Mouse (Mus musculus) monocyte, adult 5-6 weeks (primary cell): Measurements from ENCODE around the gene Arhgap15. TPM values are rescaled to one million over a fixed set of nuclear protein-coding genes. Genes with fewer than 3 reads are reported as not detected.

Experiments
- ATAC-seq: fragments of 153-309, 156-312 bp; replicated peaks from 2 replicates; pipeline ENCODE4 v1.8.0; 2017; ENCODE audit warnings: mild to moderate bottlenecking; ENCODE audit not compliant: low TSS enrichment, insufficient number of reproducible peaks, severe bottlenecking, poor library complexity, low FRiP score
- total RNA-seq: library from RNA; stranded (forward); fragments of 200-1000, 200-491, 200-594 nt; gene quantifications from 3 replicates; pipeline ENCODE4 v1.2.3, GENCODE M21; 2017

Arhgap15 gene
- total RNA-seq, 1 experiment from 2014 or later, result 204 TPM

DNA sequence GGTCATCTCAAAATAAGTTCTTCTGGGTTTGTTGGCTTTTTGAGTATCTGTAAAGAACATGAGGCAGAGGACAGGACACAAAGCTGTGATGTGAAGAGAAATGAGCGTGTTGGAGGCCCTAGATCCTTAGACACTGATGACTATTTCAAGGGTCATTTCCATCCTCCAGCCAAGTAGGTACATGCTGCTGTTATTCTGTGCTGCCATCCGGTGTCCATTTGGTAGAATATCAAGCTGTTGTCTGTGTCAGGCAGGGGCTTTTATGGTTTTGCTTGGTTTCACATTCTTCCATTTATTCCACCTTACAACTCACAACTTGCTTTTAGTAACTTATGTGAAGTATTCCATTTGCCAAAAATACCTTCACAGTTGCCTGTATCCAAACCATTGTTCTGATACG is 102.6 kb downstream of the Arhgap15 start:
- 0 out of 2 replicates have a peak, but pooled peaks have one; percentile 47 for ATAC-seq

DNA sequence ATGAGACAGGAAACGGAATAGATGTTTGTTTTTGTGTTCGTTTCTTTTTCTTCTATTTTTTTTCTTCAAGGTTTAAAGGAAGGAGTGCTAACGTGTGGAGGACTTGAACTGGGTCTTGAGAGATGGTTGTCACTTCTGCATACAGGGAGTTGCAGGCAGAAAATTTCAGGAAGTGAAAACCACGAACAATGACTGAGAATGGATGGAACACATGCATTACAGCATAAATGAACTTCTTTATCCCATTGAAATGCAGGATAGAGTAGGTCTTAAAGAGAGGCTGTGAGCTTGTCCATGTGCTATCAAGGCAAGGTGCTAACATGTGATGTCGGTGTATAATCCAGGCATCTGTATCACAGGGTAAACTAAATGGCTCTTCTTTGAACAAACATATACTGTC is 114.1 kb downstream of the Arhgap15 start:
- ATAC-seq, result peak; percentile 71

DNA sequence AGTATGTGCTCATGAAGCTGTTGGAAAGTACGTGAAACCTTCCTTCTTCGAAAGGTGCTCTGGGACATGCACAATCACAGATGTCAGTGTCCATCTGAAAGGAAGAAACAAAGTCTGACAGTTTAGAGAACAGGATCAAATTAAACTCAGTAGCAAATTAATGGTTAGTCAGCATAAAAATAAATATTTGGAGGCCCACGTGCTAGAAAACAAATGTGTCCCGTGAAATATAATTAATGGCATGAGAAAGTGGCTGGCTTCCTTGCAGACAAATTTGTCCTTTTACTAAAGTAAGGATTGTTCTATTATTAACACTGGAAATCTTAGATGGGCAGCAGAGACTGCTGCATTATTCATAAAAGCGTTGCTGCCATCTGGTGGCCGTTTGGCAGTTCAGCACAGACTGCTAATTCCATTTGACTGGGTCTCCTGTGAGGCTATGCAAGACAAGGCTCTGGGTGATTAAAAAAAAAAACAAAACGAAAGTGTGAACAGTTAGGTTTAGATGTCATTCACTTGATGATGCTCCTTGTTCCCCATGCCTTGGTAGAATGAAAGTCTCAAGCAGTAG is 153.9 kb downstream of the Arhgap15 start:
- peak; percentile 70 for ATAC-seq

DNA sequence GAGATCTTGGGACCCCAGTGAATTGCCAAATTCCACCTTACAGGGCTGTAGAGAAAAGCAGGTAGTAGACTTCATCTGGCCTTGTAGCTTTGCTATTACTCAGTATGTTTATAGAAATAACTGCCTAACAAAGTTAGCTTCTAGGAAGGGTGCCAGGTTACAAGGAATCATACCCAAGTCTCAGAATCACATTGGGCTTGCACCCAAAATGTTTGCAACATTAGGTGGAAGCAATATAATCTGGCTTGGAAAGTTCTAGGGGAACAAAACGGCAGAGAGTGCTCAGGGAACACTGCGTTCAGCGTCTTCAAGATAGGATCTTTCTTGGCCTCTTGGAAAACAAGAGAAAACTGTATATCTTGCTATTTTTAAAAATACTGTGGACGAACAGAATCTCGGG is 158.9 kb downstream of the Arhgap15 start:
- ATAC-seq, result no peak

DNA sequence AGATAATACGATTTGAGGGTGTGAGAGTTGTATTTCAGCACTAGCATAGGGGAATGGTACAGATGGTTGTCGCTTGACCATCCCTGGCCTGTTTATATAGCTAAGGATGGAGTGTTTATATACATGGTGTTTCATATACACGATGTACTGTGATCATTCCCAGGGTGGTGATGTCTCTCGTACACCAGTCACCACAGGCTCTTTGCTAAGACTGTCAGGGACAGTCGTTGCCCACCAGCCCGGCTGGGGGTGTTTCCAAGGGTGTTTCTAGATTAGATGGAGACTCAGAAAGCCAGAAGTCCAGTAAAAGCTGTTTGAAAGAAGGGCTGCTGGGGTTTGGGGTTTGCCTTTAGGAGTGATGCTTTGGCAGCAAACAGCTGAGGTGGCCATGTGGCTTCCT is 165.5 kb downstream of the Arhgap15 start:
- ATAC-seq, result no peak

DNA sequence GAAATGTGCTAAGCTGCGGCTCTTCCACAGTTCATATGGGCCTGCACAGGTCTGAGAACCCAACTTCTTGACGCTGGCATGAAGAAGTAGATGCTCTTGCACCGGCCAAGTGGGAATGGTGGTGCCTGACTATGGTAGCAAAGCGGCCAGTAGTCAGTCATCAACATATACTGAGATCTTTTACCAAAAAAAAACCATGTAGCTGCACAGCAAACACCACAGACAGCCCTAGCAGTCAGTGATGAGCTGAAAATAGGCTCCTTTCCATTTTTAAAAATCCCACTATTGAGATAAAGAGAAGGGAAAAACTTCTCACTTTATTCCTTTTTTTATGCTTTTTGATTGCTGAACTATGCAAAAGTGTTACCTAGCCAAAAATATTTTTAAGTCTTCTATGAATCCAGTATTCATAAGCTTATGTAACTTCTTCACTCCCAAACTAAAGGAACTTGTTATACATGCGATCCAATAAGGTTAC is 175.3 kb downstream of the Arhgap15 start:
- no peak for ATAC-seq

DNA sequence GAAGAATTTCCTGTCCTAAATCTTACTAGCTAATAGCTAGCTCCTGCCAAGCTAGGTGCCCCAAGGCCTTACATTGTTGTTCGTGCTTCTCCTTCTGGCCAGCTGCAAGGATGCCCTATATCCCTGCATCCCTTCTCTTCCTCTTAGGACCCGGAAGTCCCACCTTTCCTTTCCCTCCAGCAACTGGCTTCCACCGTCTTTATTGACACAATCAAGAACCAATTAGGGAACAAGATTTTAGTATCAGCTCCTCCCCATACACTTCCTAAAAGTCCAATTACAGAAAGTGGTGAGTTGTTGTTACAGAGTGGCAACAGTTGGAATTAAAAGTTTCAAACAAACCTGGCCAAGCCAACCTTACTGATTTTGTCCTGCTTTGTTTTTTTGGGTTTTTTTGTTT is 183.1 kb downstream of the Arhgap15 start:
- no peak for ATAC-seq

DNA sequence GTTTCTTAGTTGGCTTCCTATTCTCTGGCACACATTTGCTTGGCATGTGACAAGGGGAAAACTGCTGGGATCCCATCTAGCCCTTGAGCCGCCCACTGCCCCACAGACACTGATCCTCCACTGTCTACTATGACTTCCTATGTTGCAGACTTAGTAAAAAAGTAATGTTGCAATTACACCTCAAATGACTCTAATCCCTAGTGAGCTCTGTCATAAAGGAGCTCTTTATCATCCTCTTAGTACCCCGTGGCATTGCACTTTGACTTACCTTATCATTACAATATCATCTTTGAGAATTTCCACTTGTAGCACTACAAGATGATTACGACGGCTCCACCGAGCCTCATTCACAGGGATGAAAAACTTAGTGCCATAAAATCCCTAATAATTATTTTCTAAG is 190.6 kb downstream of the Arhgap15 start:
- ATAC-seq, result no peak

DNA sequence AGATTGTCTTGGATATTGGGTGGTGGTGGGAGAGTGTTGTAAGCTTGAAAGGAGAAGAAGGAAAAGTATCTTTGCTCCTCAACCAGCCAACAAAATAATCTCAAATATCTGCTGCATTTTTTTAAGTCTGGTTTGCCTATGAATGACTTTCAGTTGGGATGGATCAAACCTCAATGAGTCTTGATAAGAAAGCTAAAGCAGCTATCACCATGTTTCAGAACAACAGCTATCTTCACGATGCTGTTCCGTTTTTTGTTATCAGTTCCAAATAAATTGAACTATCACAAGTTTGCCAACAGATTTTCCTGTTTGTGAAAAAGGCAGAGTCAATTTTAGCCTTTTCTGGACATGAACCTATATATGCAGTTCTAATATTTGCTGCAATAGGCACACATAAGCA is 197.1 kb downstream of the Arhgap15 start:
- no peak for ATAC-seq

DNA sequence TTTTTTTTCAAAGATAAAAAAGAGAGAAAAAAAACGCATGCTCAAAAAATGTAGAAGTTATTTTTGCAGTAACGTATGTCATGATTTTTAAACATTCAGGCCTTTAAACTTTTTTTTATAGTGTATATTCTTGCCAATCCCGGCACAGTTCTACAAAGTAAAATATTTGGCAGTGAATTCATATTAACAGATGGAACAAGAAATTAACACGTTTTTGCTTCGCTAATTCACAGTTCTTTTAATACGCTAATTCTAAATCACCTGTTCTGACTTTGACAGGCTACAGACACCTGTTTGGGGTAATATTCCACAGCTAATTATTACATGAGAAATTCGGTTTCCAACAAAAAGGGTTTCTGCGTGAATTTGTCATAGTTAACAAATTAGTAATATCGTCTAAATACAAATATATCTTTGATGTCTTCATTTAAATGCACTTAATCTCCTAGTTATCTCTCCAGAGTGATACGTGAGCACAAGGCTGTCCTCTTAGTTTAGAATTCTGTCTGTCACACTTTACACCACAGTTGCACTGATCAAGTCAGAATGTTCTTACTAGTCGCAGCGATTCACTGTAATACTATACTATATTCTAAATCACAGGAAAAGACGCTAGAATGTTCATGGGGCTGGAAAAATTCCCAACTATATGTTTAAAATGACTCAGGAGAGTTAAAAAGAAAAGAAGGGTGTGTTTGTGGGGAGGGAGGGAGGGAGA is 201.3 kb downstream of the Arhgap15 start:
- ATAC-seq, result no peak

DNA sequence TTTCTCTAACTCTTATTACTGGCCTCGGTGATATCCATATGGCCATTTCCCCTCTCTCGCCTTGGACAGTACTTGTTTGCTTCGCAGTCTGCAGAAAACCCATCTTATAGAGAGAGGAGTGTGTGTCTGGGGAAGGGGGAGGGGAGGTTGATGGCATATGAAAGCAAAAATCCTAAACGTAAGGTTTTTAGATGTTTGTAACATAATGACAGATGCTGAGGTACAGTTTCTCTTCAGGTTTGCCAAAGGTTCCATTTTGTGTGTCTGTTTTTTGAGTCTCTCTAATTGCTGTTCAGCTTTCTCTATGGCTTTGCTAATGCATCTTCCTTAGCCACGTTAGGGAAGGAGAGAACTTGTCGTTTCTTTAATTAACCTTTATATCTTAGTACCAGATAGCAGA is 202.1 kb downstream of the Arhgap15 start:
- ATAC-seq, result no peak

DNA sequence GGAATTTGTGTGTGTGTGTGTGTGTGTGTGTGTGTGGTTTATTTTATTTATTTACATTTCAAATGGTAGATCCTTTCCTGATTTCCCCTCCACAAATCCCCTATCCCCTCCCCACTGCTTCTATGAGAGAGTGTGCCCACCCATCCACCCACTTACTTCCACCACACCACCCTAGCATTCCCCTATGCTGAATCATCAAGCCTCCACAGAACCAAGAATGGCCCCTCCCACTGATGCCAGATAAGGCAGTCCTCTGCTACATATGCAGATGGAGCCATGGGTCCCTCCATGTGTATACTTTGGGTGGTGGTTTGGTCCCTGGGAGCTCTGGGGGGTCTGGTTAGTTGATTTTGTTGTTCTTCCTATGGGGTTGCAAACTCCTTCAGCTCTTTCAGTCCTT is 210.6 kb downstream of the Arhgap15 start:
- no peak for ATAC-seq

DNA sequence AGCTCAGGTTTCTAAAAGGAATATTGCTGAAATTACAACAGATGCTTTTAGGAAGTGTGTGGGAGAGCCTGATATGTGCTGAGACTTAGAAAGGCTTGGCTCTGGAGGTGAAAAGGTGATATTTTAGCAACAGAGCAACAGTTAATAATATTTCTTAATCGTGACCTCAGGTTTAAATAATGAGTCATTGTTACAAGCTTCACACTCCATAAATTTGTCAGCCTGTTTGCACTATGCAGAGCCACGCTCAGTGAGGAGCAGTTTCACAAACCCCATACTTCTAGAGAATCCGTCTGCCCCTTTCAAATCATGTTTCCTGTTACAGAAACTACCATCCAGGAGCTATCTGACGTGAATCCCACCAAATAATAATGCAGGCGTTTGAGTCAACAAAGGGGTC is 213.8 kb downstream of the Arhgap15 start:
- no peak for ATAC-seq

DNA sequence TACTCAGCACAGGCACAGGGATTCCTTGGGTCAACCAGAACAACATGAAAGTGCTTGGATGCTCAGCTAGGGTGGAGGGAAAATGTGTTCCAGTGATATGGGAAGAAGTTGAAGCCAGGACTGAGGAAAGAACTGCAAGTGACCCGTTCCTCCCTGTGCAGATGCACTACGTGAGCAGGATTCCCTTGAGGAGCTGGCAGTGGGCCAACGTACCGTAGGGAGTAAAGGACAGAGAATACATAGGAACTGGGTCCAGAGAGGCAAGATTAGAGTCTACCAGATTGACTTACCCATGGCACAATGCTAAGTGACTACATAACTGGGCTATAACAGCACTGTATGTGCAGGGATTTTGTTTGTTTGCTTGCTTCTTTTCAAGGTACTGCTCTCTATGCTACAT is 220.0 kb downstream of the Arhgap15 start:
- ATAC-seq, result no peak

DNA sequence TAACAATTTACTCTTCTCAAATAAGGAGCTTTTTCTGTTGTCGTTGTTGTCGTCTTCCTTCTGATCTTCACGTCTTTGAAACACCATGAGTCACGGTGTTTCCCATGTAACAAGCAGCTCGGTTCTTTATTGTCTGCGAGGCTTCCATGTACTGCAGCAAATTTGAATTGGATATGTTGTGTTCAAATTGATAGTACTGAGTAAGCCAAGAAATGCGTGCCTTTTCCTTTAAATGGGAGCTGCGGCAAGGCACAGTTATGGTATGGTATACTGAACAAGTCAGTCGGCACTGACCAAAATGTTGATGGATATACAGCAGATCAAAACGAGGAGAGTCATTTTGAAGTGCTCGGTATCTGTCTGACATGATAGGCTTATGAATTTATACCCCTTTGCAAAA is 229.1 kb downstream of the Arhgap15 start:
- ATAC-seq, result no peak

DNA sequence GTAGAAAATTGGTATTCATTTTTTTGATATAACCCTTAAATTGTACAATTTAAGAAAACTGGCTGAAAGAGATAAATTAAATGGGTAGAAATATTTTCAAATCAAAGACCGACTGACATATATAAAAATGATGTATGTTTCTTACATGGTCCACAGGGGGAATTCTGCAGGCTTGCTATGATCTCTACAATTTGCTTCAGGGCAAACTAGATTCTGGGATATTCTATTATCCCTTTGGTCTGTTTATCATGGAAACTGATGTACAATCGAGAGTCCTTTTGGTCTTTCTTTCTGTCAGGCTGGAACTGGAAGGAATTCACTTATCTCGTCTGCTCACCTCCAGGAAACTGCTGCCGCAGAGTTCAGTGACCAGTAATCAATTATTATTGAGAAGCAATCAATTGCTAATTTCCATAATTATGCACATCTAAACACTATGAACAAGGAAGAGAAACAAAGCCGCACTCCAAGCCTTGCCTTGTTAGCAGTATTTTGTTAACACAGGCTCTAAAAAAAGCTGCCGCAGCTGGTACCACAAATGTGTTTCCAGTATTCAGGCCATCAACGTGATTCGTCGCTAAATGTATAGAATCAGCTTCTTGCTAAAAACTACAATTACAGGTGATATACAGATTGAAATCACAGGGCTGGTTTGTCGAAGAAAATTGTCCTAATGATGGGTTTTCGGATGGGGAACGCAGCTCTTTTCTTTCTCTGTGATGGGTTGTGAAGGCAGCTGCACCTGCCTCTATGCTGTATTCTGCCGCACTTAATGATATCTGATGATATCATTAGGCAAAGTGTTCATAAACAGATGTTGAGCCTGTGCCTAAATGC is 229.8 kb downstream of the Arhgap15 start:
- no peak for ATAC-seq

DNA sequence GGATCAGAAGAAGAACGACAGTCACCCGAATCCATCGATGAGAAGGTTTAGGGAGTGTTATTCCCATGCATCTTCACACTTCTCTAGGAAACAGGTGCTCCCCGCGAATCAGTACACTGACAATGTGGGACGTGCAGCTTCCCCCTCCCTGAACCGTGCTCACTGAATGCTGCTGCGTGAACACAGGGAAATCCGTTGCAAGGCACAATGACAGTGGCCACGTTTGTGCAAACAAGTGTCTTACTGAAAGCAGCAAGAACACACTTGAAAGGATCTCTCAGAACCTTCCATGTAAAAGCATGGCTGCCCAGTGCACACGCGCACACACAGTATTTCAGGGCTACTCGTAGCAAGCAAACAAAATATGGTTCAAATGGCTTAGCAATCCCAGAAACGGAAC is 237.4 kb downstream of the Arhgap15 start:
- no peak for ATAC-seq

DNA sequence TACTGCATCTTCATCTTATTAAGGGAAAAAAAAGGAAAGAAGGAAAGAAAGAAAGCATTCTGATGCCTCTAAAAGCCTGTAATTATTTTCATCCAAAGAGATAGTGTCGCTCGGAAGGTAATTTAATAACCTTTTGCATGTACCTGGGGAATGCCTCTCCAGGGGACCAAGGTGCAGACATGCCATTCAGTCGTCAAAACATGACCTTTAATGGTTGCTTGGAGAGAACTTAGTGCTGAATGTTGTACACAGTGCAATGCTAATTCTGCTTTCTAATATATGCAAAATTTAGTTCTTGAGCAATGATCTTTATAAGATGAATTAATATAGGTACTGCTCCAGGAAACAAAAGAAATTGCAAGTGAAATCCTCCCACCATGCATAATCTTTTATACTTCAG is 239.3 kb downstream of the Arhgap15 start:
- no peak for ATAC-seq

DNA sequence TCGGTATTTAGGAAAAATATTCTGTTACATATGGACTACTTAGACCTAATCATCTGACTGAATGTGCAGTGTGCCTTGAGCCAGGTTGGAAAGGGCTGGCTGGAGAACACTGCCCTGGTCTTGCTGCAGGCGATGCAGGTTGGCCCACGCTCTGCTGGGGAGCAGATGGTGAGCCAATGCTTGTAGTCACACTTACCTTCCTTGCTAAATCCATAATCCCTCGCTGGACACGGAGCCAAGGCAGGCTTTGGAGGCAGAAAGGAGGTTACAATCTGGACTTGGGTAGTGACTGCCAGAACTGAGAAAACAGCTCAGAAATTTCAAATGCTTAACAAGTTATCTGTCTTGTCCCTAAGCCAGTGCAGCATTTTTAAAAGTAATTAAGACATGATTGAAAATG is 241.2 kb downstream of the Arhgap15 start:
- no peak for ATAC-seq

DNA sequence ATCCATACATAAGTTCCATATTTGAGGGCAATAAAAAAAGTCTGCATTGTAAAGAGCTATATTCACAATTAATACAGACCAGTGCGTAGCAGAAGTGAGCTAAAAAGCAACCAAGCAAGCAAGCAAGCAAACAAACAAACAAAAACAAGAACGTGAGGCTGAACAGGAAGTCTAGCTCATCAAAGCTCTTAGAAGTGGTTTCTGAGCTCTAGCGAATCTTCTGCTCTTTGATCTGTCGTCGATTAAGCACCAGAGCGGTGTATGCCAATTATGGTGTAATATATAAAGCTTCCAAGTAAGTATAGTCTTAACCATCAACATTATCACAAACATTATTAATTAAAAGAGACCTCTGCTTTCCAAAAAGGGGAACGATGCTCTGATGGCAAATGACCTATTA is 243.9 kb downstream of the Arhgap15 start:
- ATAC-seq, result no peak
